Mouse (Mus musculus) ES-E14 (cell line): ENCODE measurements around the gene Mad1l1. TPM values are rescaled to one million over a fixed set of nuclear protein-coding genes. Genes with fewer than 3 reads are reported as not detected.
A peak's percentile ranks its signal among the peaks of the same experiment; 100 is the strongest.

Experiments
- DNase-seq: peaks from one replicate; pipeline ENCODE4 v3.0.0-alpha.2; 2013; ENCODE audit warnings: low read depth, low spot score
- H3K27ac ChIP-seq: 2 replicates; pipeline ENCODE4 v1.5.1; 2012; ENCODE audit warnings: low read depth, mild to moderate bottlenecking, low read length, moderate library complexity, mixed read lengths; ENCODE audit not compliant: poor library complexity, insufficient read depth, severe bottlenecking
- H3K36me3 ChIP-seq: 2 replicates; pipeline ENCODE4 v1.6.1; 2012; ENCODE audit warnings: mild to moderate bottlenecking, low read length, moderate library complexity, mixed read lengths; ENCODE audit not compliant: control insufficient read depth, poor library complexity, insufficient read depth, severe bottlenecking
- H3K4me1 ChIP-seq, 2 experiments: fragments of 150-350 bp in 1 of 2; sonication (generic) in 1 of 2; 2 replicates each; pipeline ENCODE4 v1.6.1; 2012; ENCODE audit warnings: low read length in 2 of 2, mild to moderate bottlenecking in 1 of 2, mixed read lengths in 1 of 2; ENCODE audit not compliant: control insufficient read depth in 2 of 2, insufficient read depth in 2 of 2, poor library complexity in 1 of 2
- H3K4me3 ChIP-seq, 2 experiments: fragments of 150-350 bp in 1 of 2; sonication (generic) in 1 of 2; 2 replicates each; pipeline ENCODE4 v1.5.1; 2012; ENCODE audit warnings: low read length in 2 of 2, low read depth in 1 of 2, mild to moderate bottlenecking in 1 of 2, mixed read lengths in 1 of 2; ENCODE audit not compliant: insufficient read depth in 1 of 2, poor library complexity in 1 of 2, severe bottlenecking in 1 of 2
- H3K9ac ChIP-seq: 2 replicates; pipeline ENCODE4 v1.6.1; 2012; ENCODE audit warnings: low read depth, mild to moderate bottlenecking, low read length, mixed read lengths; ENCODE audit not compliant: poor library complexity, insufficient read depth, severe bottlenecking
- H3K9me3 ChIP-seq: fragments of 150-350 bp; sonication (generic); 2 replicates; pipeline ENCODE4 v1.6.1; 2012; ENCODE audit warnings: low read depth, mild to moderate bottlenecking, low read length; ENCODE audit not compliant: control insufficient read depth, insufficient read depth
- CHD2 ChIP-seq: IDR thresholded peaks from 2 replicates; pipeline ENCODE4 v1.6.1; 2014; ENCODE audit warnings: mild to moderate bottlenecking, low read depth, low read length, inconsistent platforms
- HCFC1 ChIP-seq: IDR thresholded peaks from 2 replicates; pipeline ENCODE4 v1.6.1; 2012; ENCODE audit warnings: low read length, inconsistent platforms, borderline replicate concordance; ENCODE audit not compliant: insufficient read depth
- MAFK ChIP-seq: IDR thresholded peaks from 2 replicates; pipeline ENCODE4 v1.6.1; 2014; ENCODE audit warnings: mild to moderate bottlenecking, low read depth, low read length, inconsistent platforms; ENCODE audit not compliant: insufficient read depth
- ZC3H11A ChIP-seq: IDR thresholded peaks from 2 replicates; pipeline ENCODE4 v1.6.1; 2012; ENCODE audit warnings: low read depth, mild to moderate bottlenecking, inconsistent platforms, low read length, borderline replicate concordance
- ZNF384 ChIP-seq: IDR thresholded peaks from 2 replicates; pipeline ENCODE4 v1.6.1; 2012; ENCODE audit warnings: low read depth, low read length, inconsistent platforms
- in situ Hi-C, 2 experiments: fragments of 600-800 bp; cut with MboI; formaldehyde crosslinking; loops; one replicate each; pipeline ENCODE4 v1.15.1; 2025; ENCODE audit warnings: low sequenced_read_pairs in 2 of 2, inconsistent platforms in 1 of 2; ENCODE audit not compliant: unreplicated experiment in 2 of 2
- total RNA-seq: library from RNA; depleted of rRNA; stranded (reverse); fragments of 300-350 nt; gene quantifications from 2 replicates; pipeline ENCODE4 v1.2.3, GENCODE M21; 2012

Mad1l1 gene
- total RNA-seq, 1 experiment: 47.2 TPM

DNA sequence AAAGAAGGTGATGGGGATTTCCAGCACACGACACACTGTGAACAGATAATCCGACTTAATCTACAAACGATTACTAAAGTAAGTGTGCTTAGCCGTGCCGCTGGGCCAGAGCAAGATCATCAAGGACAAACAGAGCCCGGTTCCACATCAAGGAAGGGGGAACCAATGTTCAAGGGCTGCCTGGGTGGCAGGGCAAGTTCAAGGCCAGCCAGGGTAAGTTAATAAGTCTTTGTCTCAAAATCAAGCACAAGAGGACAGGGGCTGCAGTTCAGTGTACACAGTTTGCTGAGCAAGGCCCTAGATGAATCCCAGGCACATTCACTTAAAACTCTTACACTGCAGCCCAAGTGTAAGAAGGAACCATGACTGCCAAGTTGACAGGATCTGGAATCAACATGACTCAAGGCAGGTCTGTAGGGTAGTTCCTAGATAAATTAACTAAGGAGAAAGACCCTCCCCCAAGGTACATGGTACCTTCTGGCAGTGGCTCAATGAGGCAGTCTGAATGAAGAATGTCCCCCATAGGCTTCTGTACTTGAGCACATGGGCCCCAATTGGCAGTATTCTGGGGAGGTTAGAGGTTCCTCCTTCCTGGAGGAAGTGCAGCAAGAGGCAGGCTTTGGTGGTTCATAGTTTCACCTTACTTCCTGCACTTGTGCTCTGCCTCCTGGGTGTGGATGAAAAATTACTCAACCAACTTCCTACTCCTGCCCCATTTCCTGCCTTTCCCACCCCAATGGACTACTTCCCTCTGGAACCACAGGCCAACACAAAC, 159.1 kb downstream of the Mad1l1 start:
- Histone ChIP-seq H3K36me3 (no peaks in the 10 kb centered on the region; the same call in 1 of the 2 replicates), H3K9me3 (no peaks in the 10 kb centered on the region), H3K27ac (no peak overlapping the region), H3K4me1 (peaks cover 2 to 13% of the 10 kb centered on the region in 2 experiments; a peak in 3 of 4 replicates), H3K4me3 (no peak overlapping the region), H3K9ac (no peak overlapping the region)
- in situ Hi-C loops: no loop called here
- TF ChIP-seq ZNF384 (no peak), MAFK (no peak), CHD2 (no peak), HCFC1 (no peak), ZC3H11A (no peak)
- no peak for DNase-seq

- Histone ChIP-seq H3K27ac (peak overlapping the region; percentile 34), H3K9me3 (no peaks in the 10 kb centered on the region), H3K36me3 (no peaks in the 10 kb centered on the region; the same call in 1 of the 2 replicates), H3K4me3 (no peak overlapping the region), H3K9ac (0 out of 2 replicates have a peak overlapping the region, but pooled peaks have one; percentile 7), H3K4me1 (peaks cover 2 to 16% of the 10 kb centered on the region in 2 experiments; a peak in 3 of 4 replicates)
- in situ Hi-C loops: no loop called here
- TF ChIP-seq CHD2: no peak
- no peak for TF ChIP-seq ZNF384
- no peak for TF ChIP-seq MAFK
- TF ChIP-seq HCFC1: no peak
- TF ChIP-seq ZC3H11A: no peak
- DNase-seq: no peak
Measured at GRCm38 (mm10) chr5:140159007-140159406, 162.3 kb downstream of the Mad1l1 start.

- Histone ChIP-seq H3K9me3 (no peaks in the 10 kb centered on the region), H3K9ac (no peak overlapping the region), H3K4me3 (no peak overlapping the region), H3K4me1 (peaks cover 2 to 17% of the 10 kb centered on the region in 2 experiments; a peak in 3 of 4 replicates), H3K27ac (peak overlapping the region; percentile 34; the same call in 1 of the 2 replicates), H3K36me3 (no peaks in the 10 kb centered on the region)
- TF ChIP-seq MAFK (peak; percentile 72), HCFC1 (no peak), CHD2 (no peak), ZNF384 (0 out of 2 replicates have a peak, but pooled peaks have one; percentile 19)
- in situ Hi-C loops: no loop called here
- DNase-seq: no peak
Measured at GRCm38 (mm10) chr5:140157886-140158627, 163.3 kb downstream of the Mad1l1 start.

DNA sequence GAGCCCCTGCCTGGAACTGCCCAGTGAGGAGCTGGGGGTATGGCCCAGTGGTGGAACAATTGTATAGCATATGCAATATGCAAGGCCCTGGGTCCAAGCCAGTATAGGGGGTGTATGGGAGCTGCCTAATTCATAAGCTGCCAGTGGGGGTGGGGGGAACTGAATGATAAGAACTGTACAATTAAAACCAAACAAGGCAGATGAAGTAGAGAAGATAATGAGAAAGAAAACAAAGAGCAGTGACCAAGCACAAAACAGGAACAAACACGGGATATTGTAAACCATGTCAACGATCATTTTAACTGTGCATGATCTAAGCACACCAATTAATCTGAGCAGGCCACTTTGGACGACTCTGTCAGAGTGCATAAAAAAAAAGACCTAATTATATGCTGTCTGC, 167.2 kb downstream of the Mad1l1 start:
- TF ChIP-seq CHD2: no peak
- TF ChIP-seq ZNF384: no peak
- no peak for TF ChIP-seq HCFC1
- no peak for TF ChIP-seq MAFK
- TF ChIP-seq ZC3H11A: no peak
- H3K4me1 ChIP-seq: peaks cover 2 to 23% of the 10 kb centered on the region in 2 experiments; a peak in 3 of 4 replicates
- in situ Hi-C loops: no loop called here
- no peak overlapping the region for H3K27ac ChIP-seq
- no peak overlapping the region for H3K4me3 ChIP-seq
- H3K9ac ChIP-seq: no peak overlapping the region
- no peaks in the 10 kb centered on the region for H3K9me3 ChIP-seq
- no peak for DNase-seq
- H3K36me3 ChIP-seq: no peaks in the 10 kb centered on the region
